Comparison of ENCODE assay signal across 9 mouse cellular contexts in the genomic region with DNA sequence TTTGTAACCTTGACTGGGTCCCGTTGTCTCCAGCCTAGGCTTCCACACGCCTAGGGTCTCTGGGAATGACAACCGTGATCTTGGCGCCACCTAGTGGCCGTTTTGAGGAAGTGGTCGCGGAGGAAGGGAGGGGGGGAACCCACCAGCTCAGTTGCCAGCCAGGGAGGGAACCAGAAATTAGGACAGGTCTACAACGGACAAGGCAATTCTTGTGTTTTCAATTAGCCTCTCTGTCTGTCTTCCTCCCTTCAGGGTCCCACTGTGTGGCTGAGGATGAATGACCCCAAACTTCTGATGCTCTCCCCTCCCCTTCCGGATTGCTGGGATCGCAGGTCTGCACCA. TPM values are rescaled to one million over a fixed set of nuclear protein-coding genes. Genes with fewer than 3 reads are reported as not detected.
DNase-seq lines count a peak whose midpoint lies in the region; ATAC-seq lines count a peak whose summit lies in the region.
"Had no signal": no experiment of that assay in that cellular context is flagged by ENCODE, and none has a peak within 500 bp of the region (broad histone marks: within the 10 kb centered on the region; RNA-seq: fewer than 3 reads in every experiment).

No protein-coding gene starts in this region.

- no peak overlapping the region for H3K4me2 ChIP-seq in forebrain, embryonic 16.5 days (ENCODE audit: low read length)

- peak; percentile 85 for ATAC-seq in forebrain, embryonic 16.5 days

- H3K27ac ChIP-seq in forebrain, embryonic 16.5 days (ENCODE audit: low read length): no peak overlapping the region
- H3K27ac ChIP-seq: macrophage had no signal

- H3K36me3 ChIP-seq in forebrain, embryonic 16.5 days (ENCODE audit: control insufficient read depth, insufficient read depth): no peaks in the 10 kb centered on the region

- H3K9ac ChIP-seq in forebrain, embryonic 16.5 days (replicated peaks; ENCODE audit: low read depth, low read length): no peak overlapping the region

- H3K9me3 ChIP-seq in forebrain, embryonic 16.5 days (ENCODE audit: control insufficient read depth, low read length): no peaks in the 10 kb centered on the region

- no peaks in the 10 kb centered on the region for H3K27me3 ChIP-seq in forebrain, embryonic 16.5 days (replicated peaks; ENCODE audit: control insufficient read depth, insufficient read depth, low read length)

- no peak overlapping the region for H3K4me3 ChIP-seq in forebrain, embryonic 16.5 days (replicated peaks; ENCODE audit: low read length)

- DNase-seq in MN1 (ENCODE audit: low spot score): peak; percentile 77
- DNase-seq in cerebellum, adult 11 months: peak; percentile 50
- peak; percentile 79 to 81 for DNase-seq in heart, postnatal 36 days
- DNase-seq in layer of hippocampus, adult 8-10 months (ENCODE audit: low spot score in 2 of 2): peak; percentile 31 to 62
- DNase-seq in lung, postnatal 14 days: peak; percentile 82
- DNase-seq in retina, embryonic 14.5 days (ENCODE audit: low spot score): peak; percentile 91
- DNase-seq in thymus, postnatal 36 days: peak; percentile 58 to 66

- intact Hi-C loops in heart, postnatal 36 days (cut with DNase I): loop anchor here (1.0 to 2.0 kb wide), 2 partner anchors 105 to 261 kb away; no protein-coding TSS in a partner anchor

- H3K4me1 ChIP-seq in forebrain, embryonic 16.5 days (replicated peaks; ENCODE audit: control insufficient read depth, insufficient read depth, low read length): 0 out of 2 replicates have a peak, but pooled peaks cover 2% of the 10 kb centered on the region

- WGBS in forebrain, embryonic 16.5 days: 19% methylated on average over 10 of the region's 10 CpGs

RNA-seq across cellular contexts. Expression of gene Kifc3, which starts 1.4 kb away (rescaled TPM):
- polyA plus RNA-seq in forebrain, embryonic 16.5 days (2015; fragmentation: Nextera tagmentation; extraction: Ambion mirVana): 16.8 and 21.9 TPM in 2 replicates
- total RNA-seq in heart, postnatal 36 days (2021): 10 to 100 TPM; 65.4 to 71.2 TPM
- 10 to 100 TPM; 61.6 to 80.0 (median 69.9) TPM for total RNA-seq in layer of hippocampus, adult 8-10 months (2022)
